Mouse (Mus musculus): ENCODE measurements at regions not wholly inside any gene's neighbourhood (a gene's known extent, or its start where the extent isn't known, plus 50 kb on each side); places are given as distances from the start of the nearest gene placed in this dataset.

DNA sequence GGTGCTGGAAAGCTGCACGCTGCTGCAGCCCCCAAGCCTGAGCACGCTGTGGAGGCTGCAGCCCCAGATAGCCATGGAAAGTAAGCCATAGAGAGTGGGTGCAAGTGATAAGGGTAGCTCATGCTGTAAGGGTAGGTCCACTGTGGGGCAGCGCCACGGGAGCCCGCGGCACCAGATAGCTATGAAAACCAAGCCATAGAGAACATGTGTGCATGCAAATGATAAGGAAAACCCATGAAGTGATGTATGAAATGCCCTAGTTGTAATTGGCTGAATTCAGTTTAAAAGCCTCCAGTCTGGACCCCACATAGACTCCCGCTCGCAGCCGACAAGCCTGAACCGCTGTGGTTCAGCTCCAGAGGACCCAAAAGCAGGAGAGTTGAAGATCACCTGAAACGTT, 58.8 kb upstream of the L3mbtl3 start:
- no peak for DNase-seq

GRCm38 (mm10) chr10:26440720-26441119, 64.9 kb upstream of the L3mbtl3 start:
- DNase-seq = peak; percentile 58

DNA sequence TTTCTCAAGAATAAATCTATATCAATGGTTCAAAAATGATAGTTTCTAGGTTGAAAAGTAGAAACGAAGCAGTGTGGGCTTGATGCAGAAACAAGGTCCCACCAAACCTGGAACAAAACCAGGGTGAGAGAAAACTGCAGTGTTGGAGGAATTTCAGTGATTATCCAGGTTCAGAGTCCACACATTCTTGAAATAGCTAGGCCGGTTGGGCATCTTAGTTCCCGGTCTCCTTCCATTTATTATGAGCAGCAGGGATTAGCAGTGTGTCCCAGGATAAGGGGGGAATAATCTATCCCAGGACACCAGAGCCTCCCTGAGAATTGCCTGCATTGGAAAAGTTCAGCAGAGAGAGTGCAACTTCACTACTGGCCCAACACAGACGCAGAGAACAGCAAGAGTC, 108.5 kb upstream of the L3mbtl3 start:
- DNase-seq = peak; percentile 63

GRCm38 (mm10) chr10:26491351-26491750, 115.6 kb upstream of the L3mbtl3 start:
- no peak for DNase-seq

DNA sequence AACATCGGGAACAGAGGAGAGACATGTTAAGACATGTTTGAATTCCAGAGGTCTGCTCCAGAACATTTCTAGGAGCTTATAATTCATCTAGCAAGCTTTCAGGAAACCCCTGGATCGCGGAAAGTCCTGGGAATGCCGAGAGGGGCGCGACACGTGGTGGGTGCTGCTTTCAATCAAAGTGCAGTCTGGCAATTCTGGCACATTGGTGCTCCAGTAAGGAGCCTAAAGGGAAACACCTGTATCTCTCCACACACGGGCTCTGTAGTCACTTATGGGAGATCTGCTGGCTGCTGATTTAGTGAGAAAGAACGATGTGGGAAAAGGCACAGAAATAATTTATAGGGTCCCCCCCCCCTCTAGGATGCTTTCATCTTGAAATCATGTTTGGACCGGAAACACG, 116.4 kb upstream of the L3mbtl3 start:
- DNase-seq = no peak

GRCm38 (mm10) chr10:26492856-26493484, 117.2 kb upstream of the L3mbtl3 start:
- DNase-seq = no peak

GRCm38 (mm10) chr10:26493801-26494200, 118.0 kb upstream of the L3mbtl3 start:
- no peak for DNase-seq

DNA sequence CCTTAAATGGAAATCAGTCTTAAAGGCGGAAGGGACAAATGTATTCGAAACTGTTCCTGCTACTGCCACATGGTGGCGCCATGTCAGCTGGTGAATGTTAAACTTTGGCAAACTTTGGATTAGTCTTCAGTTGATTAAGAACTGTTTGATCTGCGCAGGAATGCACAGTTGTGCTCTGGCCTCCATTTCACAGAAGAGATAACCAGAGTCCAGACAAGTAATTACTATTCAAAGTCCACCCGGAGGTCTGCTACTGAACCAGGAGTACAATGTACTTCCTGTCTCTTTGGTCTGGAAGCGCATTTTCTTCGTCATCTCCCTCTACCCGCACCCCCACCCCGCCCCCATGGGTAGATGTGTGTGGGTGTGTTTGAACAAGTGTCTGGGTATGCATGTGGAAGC, 118.6 kb upstream of the L3mbtl3 start:
- DNase-seq = peak; percentile 72

- DNase-seq = no peak
These were observed 124.6 kb upstream of the L3mbtl3 start for GRCm38 (mm10) chr10:26500265-26500935.

DNA sequence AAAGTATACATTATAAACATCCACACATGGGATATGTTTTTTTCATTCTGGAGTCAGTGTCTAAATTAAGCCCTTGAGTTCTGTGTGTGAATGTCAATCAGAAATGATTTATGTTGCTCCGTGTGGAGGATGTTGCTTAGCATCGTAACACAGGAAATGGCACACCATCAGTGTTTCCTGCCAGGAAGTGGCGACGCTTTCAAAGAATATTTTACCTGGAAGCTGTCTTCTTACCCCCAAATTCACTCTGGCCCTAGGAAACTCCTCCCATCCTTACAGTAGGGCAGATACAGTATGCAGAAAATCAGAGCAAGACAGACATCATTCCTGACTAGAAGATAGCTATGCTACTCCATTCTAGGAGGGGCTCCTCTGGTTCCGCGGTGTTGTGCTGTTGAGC, 145.1 kb upstream of the L3mbtl3 start:
- no peak for DNase-seq

DNA sequence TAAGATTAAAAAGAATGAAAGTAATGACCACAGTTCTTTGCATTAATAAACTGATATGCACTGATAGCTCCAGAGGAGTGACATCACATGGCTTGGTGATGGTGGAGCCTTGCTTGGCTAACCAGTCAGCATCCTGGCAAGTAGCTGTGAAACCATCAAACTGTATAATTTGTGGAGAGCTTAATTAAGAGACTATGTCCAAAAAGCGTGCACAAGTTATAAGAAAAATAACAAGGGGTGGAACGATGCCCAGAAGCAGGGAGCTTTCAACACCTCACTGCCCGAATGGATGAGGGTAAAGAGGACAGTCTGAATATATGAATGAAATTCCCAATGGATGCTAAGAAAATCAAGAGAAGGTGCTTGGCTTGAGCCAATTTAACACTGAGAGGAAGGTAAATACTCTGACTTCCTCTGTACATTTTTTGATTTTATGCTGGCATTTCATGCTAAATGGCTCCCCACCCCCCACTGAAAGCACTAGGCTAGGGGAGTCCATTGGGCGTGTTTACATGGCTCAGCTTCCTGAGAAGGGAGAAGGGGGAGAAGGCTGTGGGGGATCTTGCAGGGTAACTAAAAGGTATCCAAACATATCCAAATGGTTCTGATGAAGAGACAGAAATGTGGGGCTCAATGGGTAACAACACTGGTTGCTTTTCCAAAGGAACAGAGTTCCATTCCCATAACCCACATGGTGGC, 150.2 kb upstream of the L3mbtl3 start:
- no peak for DNase-seq

DNA sequence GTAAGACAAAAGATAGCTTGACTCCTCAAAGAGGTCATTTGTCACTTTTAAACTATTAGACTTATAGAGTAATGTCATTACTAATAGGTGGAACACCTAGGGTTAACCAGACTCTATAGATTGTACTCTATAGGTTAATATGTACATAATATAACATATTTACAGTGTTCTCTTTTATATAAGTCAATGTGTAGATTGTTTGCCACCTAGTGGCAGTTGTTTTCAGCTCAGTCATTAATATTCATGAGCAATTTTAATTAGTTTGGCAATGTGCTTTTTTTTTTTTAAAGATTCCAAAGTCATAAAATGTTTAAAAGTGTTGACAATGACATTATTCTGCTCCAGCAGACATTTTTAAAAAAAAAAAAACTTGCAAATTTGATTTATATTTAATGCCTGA, 164.4 kb upstream of the L3mbtl3 start:
- DNase-seq = peak; percentile 27

GRCm38 (mm10) chr10:26544061-26544460, 168.3 kb upstream of the L3mbtl3 start:
- no peak for DNase-seq

- no peak for DNase-seq
These were observed 169.0 kb upstream of the L3mbtl3 start for GRCm38 (mm10) chr10:26544796-26545195.

DNA sequence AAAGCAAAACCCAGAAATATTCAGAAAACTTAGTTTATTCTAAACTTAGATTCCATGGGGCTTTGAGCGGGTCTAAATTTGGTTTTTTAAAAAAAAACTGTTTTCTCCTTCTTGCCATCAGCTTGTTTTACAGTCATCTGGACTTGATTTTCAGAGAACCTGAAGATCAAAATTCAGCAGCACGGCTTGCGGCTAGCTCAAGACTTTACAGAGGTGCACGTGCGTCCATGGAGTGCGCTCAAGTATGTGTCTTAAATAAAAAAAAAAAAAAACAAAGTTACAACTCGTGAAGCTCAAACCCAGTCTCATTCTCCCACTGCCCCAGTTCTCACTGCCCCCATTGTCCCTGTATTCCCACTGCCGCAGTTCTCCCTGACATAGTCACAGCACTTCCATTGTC, 180.5 kb upstream of the L3mbtl3 start:
- no peak for DNase-seq

DNA sequence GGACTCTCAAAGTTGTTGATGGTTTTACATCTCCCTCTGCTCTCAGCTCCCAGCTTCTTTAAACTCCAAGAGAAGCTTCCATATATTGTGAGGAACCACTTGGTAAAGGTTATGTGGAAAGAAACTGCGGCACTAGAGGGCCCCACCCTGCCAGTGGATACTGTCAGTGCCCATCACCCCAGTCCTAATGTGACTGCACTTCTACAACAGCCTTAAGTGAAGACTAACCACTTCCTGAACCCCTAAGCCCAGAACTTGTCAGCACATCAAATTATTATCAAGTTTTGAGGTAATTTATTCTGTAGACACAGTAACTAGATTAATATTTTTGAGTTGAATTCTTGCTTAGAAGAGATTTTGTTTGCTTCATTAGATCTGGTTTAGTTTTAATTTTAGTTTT, 182.3 kb upstream of the L3mbtl3 start:
- DNase-seq = no peak

GRCm38 (mm10) chr10:26559323-26559722, 183.6 kb upstream of the L3mbtl3 start:
- no peak for DNase-seq

DNA sequence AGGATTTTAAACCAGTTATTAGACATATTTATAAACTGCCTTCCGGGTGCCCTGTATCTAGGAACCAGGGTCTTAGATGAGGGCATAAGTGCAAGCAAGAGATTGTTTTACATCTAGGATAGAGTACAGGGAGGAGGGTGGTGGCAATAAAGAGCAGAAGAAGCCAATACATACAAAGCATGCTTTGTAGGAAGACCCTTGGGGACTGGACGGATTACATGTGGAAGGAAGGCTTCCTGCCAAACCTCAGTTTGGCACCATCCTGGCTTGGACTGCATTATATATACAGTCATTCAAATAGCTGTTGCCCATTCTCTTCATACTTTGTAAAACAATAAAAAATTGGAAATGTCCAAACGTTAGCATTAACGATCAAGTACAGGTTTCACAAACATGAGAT, 184.7 kb upstream of the L3mbtl3 start:
- DNase-seq = no peak

GRCm38 (mm10) chr10:26564462-26564861, 188.7 kb upstream of the L3mbtl3 start:
- DNase-seq = peak; percentile 9

DNA sequence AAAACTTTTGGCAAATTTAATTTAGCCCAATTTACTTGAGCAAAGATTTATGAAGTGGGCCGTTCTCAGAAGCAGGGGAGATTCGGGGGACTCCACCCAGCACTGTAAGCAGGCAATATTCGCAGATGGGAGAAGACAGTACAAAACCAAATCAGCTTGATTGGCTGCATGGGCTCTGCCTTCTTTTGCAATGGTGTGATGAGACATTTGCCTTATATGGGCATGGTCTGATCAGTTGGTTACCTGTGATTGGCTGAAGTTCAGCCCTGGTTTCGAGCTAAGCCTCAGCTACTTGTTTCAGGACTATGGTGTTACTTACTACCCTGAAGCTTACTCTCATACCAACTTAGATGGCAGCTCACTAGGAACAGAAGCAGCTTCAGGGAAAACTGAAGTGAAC, 185.6 kb upstream of the Arhgap18 start:
- no peak for DNase-seq

GRCm38 (mm10) chr10:26570468-26570867, 182.8 kb upstream of the Arhgap18 start:
- DNase-seq = no peak

GRCm38 (mm10) chr10:26571377-26571776, 181.8 kb upstream of the Arhgap18 start:
- no peak for DNase-seq

- no peak for DNase-seq
These were observed 177.1 kb upstream of the Arhgap18 start for GRCm38 (mm10) chr10:26576153-26576552.

- no peak for DNase-seq
These were observed 176.1 kb upstream of the Arhgap18 start for GRCm38 (mm10) chr10:26577087-26577486.
